Mouse (Mus musculus): ENCODE results near the gene Spats2.
"Not testable (repeated sequence)": the region's sequence is repeated elsewhere in the genome, so short reads cannot be mapped to it uniquely, and the experiment has no call there.

Spats2 gene

GRCm38 (mm10) chr15:99224208-99224911, 98.6 kb downstream of the Spats2 start, which contains the start of gene Kcnh3:
TSS of gene Kcnh3 (plus strand) at chr15:99224861.
- DNase-seq (ENCODE audit: low read depth): no peak

DNA sequence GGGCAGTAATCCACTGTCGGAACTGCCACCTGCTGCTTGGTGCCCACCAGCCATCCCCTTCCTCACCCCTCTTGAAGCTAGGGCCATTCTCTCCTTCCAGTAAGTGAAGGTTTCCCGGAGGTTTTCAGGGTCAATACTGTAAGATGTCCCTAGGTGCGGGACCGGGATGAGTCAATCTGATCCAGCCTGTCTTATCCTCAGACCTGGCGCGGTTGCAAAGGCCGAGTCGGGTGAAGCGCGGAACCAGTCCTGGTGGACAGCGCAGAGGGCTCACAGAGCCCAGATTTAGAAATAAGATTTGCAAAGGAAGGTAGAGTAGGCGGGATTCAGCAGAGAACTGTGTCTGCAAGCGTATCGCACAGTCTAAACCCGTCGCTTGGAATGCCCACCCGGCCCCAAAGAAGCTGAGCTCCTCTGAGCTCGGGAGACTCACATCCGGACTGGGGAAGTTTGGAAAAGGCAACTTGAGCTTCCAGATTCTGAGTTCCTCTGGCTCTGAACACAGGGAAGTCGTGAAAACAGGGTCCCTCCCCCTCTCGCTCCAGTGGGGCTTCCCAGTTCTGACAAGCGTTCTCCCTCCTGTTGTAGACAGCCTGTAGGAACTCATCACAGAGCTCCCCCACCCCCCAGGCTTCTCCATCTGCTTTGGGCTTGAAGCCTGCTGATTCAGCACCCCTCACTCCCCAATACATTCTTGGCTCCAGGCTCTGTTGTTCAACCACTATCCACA, 99.5 kb downstream of the Spats2 start:
- no peak for DNase-seq (ENCODE audit: low read depth)

DNA sequence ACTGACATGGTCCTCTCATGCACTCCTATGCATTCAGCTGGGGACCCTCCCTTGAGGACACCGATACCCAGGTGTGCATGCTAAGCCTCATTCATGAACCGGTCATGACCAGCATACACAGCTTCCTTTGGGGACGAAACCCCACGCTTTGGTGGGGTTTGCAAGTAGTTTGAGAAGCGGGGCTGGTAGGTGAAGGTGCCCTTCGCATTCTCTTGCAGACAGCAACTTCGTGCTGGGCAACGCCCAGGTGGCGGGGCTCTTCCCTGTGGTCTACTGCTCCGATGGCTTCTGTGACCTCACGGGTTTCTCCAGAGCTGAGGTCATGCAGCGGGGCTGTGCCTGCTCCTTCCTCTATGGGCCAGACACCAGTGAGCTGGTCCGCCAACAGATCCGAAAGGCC, 100.4 kb downstream of the Spats2 start:
- no peak for DNase-seq (ENCODE audit: low read depth)

GRCm38 (mm10) chr15:99231998-99232397, 106.3 kb downstream of the Spats2 start:
- no peak for DNase-seq (ENCODE audit: low read depth)

DNA sequence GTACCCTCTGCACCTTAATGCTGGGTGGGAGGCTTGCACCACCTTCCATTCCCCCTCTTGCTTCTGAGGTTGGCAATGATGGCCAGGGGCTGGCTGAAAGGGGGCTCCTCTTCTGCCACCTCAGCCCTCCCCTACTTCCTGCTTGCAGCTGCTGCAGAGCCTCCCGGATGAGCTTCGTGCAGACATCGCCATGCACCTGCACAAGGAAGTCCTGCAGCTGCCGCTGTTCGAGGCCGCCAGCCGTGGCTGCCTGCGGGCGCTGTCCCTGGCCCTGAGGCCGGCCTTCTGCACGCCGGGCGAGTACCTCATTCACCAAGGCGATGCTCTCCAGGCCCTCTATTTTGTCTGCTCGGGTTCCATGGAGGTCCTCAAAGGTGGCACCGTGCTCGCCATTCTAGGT, 108.0 kb downstream of the Spats2 start:
- DNase-seq (ENCODE audit: low read depth): no peak

GRCm38 (mm10) chr15:99234326-99235010, 108.8 kb downstream of the Spats2 start:
- DNase-seq (ENCODE audit: low read depth): no peak

GRCm38 (mm10) chr15:99238006-99238405, 112.3 kb downstream of the Spats2 start:
- DNase-seq (ENCODE audit: low read depth): no peak

DNA sequence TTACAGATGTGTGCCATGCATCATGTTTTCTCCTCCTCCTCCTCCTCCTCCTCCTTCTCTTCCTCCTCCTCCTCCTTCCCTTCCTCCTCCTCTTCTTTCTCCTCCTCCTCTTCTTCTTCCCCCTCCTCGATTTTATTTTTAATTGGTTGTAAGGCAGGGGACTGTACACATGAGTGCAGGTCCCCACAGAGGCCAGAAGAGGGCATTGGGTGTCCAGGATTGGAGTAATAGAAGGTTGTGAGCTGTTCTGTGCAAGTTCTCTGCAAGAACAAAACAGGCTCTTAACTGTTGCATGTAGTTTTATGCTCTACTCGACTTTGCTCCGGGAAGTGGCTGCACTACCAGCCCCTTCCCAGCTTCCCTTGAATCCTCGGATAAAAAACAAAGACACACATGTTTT, 114.4 kb downstream of the Spats2 start:
- no peak for DNase-seq (ENCODE audit: low read depth)

DNA sequence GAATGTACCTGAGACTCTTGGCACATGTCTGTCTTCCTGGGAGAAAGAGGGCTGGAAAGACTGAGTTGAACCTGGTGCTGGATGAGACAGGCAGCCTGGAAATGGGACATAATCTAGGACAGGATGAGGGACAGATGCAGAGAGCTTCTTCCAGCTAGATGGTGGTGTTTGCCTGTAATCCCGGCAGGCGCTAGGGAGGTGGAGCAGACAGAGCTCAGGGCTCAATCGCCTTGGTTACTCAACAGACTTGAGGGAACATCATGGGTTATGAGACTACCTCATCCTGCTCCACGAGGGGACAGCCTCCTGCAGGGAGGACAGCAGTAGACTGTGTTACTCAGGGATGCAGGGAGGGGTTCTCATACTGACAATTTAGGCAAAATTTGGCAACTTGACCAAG, 115.5 kb downstream of the Spats2 start:
- no peak for DNase-seq (ENCODE audit: low read depth)

DNA sequence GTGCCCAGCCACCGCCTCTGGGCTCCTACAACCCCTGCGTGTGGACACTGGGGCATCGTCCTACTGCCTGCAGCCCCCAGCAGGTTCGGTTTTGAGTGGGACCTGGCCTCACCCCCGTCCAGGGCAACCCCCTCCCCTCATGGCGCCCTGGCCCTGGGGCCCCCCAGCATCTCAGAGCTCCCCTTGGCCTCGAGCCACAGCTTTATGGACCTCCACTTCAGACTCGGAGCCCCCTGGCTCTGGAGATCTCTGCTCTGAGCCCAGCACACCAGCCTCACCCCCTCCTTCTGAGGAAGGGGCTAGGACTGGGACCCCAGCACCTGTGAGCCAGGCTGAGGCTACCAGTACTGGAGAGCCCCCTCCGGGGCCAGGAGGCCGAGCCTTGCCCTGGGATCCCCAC, 116.3 kb downstream of the Spats2 start:
- DNase-seq (ENCODE audit: low read depth): no peak

- DNase-seq (ENCODE audit: low read depth): not testable (repeated sequence)
Observed at GRCm38 (mm10) chr15:99246736-99247135, 121.0 kb downstream of the Spats2 start.

GRCm38 (mm10) chr15:99248972-99249371, 123.3 kb downstream of the Spats2 start:
- DNase-seq (ENCODE audit: low read depth): no peak

DNA sequence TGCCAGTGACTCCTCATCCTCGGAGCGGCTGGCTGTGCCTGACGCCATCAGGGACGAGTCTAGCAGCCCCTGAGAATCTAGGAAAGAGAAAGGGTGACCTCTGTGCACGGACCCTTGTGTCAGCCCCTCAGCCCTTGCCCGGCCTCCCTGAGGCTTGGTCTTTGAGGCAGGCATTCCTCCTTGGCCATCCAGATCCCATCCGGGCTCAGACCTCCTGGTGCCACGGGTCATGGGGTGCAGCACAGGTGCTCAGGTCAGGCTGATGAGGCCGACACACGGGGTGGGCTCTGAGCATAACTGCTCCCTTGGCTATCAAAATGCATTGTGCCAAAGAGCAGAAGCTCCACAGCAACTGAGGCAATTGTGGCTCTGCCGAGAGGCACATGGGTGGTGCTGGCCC, 124.2 kb downstream of the Spats2 start:
- DNase-seq (ENCODE audit: low read depth): no peak

- DNase-seq (ENCODE audit: low read depth): not testable (repeated sequence)
Observed at GRCm38 (mm10) chr15:99251111-99251510, 125.4 kb downstream of the Spats2 start.

DNA sequence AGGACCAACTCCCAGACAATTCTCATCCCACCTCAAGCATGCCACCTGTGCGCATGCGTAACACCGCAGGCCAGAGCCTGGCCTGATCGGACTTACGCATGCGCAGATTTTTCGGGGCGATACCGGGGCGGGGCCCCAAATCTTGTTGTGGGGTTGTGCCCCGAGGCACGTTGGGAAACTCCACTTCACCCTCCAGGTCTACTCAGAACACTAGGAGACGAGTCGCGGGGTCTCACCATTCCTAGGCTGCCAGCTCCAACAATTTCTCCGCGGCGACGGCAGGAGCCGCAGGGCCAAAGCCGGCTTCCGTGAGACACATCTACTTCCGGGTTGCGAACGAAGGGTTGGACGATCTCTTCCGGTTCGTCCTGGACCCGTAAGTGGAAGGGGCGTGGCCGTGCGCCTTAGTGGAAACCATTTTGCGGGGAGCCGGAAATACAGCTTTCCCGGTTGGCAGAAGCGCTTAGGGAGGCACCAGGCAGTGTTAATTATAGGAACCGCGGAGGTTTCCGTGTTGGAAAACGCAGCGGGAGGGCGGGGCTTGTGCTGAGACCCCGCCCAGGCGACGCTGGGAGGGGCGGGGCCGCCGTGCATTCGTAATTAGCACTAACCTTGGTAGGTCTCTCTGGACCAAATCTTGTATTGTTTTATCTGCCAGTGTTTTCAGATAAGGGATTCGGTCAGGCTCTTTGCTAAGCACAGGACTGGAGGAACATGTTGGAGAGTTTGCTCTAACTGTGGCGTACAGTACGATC, 126.1 kb downstream of the Spats2 start, which contains the start of gene Mcrs1:
Mcrs1 (minus strand) TSS at position 336 of the 755 bp plus-strand sequence.
- peak; percentile 98 for DNase-seq (ENCODE audit: low read depth)

GRCm38 (mm10) chr15:99252381-99253174, 126.9 kb downstream of the Spats2 start:
- DNase-seq (ENCODE audit: low read depth): peak; percentile 9

DNA sequence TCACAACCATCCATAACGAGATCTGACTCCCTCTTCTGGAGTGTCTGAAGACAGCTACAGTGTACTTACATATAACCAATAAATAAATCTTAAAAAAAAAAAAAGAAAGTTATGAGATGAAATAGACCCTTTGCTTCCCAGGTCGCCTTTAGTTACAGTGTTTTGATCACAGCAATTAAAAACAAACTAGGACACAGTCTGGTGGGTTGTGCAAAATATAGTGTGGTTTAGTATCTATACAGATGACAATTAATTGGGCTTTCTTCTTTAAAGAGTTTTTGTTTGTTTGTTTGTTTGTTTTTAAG, 127.4 kb downstream of the Spats2 start:
- not testable (repeated sequence) for DNase-seq (ENCODE audit: low read depth)

GRCm38 (mm10) chr15:99253772-99254171, 128.1 kb downstream of the Spats2 start:
- no peak for DNase-seq (ENCODE audit: low read depth)

DNA sequence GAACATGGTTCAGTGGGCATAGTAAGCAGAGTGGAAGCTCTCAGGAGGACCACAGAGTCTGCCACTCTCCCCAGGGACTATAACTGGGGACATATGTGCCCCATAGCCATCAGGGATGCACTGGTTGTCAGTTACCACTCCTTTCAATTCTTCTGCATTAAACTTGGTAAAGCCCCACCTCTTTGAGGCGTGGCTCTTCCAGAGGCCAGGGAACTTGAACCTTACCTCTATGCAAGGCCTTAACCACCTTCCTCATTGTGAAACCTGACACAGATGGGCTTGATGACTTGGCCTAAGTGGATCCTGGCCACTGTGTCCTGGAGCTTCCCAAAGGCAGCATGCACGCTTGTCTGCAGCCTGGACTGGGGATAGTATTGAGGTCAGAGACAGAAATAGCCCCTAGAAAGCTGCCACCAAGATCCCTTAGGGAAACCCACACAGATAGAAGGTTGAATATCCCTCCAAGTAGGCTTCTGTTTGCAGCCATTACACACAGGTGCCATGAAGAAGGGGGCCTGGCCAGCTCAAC, 128.8 kb downstream of the Spats2 start:
- DNase-seq (ENCODE audit: low read depth): no peak

- no peak for DNase-seq (ENCODE audit: low read depth)
Observed at GRCm38 (mm10) chr15:99255241-99255749, 129.6 kb downstream of the Spats2 start.

GRCm38 (mm10) chr15:99259167-99259729, 133.5 kb downstream of the Spats2 start:
- no peak for DNase-seq (ENCODE audit: low read depth)
